ENCODE assay signal across 26 mouse cellular contexts in the genomic region with DNA sequence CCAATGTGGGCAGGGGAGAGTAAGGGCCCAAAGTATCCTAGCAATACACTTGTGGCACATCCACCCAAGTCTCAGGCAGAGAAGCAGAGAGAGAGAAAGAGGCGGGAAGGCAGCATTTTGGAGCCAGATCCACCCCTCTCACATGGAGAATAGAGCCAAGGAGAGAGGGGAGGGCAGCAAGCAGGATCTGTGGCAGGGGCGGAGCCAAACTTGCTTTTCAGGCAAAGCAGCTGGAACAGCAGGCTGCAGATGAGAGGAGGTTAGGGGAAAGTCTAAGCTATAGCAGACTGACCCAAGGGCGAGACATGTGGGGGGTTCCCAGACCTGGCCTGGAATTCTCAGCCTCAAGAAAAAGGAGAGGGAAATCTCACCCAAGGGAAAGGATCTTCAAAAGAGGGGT. TPM values are rescaled to one million over a fixed set of nuclear protein-coding genes. Genes with fewer than 3 reads are reported as not detected.
DNase-seq lines count a peak whose midpoint lies in the region; ATAC-seq and TF ChIP-seq lines count a peak whose summit lies in the region.
"Had no signal": no experiment of that assay in that cellular context is flagged by ENCODE, and none has a peak within 500 bp of the region (broad histone marks: within the 10 kb centered on the region; RNA-seq: fewer than 3 reads in every experiment).

No protein-coding gene starts in this region.

- H3K4me2 ChIP-seq in embryonic facial prominence, embryonic 15.5 days (replicated peaks) = peak overlapping the region; percentile 63
- H3K4me2 ChIP-seq in stomach, postnatal 0 days (replicated peaks; ENCODE audit: low read depth) = no peak overlapping the region
- H3K4me2 ChIP-seq: embryonic facial prominence, embryonic 12.5 days; intestine, embryonic 15.5 days; midbrain, embryonic 12.5 days; neural tube, embryonic 15.5 days had no signal

- H3K4me1 ChIP-seq in embryonic facial prominence, embryonic 15.5 days = peaks cover 30% of the 10 kb centered on the region
- H3K4me1 ChIP-seq in stomach, postnatal 0 days (replicated peaks; ENCODE audit: control insufficient read depth, insufficient read depth) = peaks cover 6% of the 10 kb centered on the region

- peak; percentile 20 for DNase-seq in embryo, embryonic 10 days (ENCODE audit: low spot score)
- DNase-seq in embryo, embryonic 11 days = no peak
- peak; percentile 22 for DNase-seq in urinary bladder, postnatal 25 days (ENCODE audit: low spot score)
- DNase-seq in urinary bladder, postnatal 4 days (ENCODE audit: low spot score in 2 of 2) = no peak
- DNase-seq in stomach, postnatal 0 days (ENCODE audit: low spot score) = peak; percentile 28
- DNase-seq in cerebellum, adult 18-20 months = no peak
- DNase-seq: adrenal gland, postnatal 10 days; cerebellum, adult 8-10 months; gastrocnemius, adult 2 months; heart, postnatal 4 days; right cerebral cortex, adult 18-20 months had no signal

- 60% methylated on average over 3 of the region's 3 CpGs for WGBS in embryonic facial prominence, embryonic 15.5 days
- 59% methylated on average over 3 of the region's 3 CpGs for WGBS in stomach, postnatal 0 days

- H3K27me3 ChIP-seq in embryonic facial prominence, embryonic 15.5 days = no peaks in the 10 kb centered on the region
- no peaks in the 10 kb centered on the region for H3K27me3 ChIP-seq in stomach, postnatal 0 days (ENCODE audit: control insufficient read depth, insufficient read depth, low read length)
- H3K27me3 ChIP-seq: embryonic facial prominence, embryonic 12.5 days; intestine, embryonic 15.5 days; midbrain, embryonic 12.5 days; neural tube, embryonic 15.5 days; Patski; stomach, embryonic 15.5 days had no signal

- ATAC-seq in embryonic facial prominence, embryonic 15.5 days (ENCODE audit: insufficient number of reproducible peaks, low FRiP score, low TSS enrichment, low read depth) = no peak
- no peak for ATAC-seq in stomach, postnatal 0 days (ENCODE audit: low FRiP score, low TSS enrichment)
- no peak for ATAC-seq in activated CD4-positive, CD25-positive, alpha-beta regulatory T cell, adult 4 months
- ATAC-seq: forebrain, embryonic 16.5 days; hindbrain, embryonic 16.5 days; intestine, embryonic 15.5 days; Patski had no signal

- no peak overlapping the region for H3K9ac ChIP-seq in embryonic facial prominence, embryonic 15.5 days
- no peak overlapping the region for H3K9ac ChIP-seq in stomach, postnatal 0 days (ENCODE audit: low read length)
- H3K9ac ChIP-seq: embryonic facial prominence, embryonic 12.5 days; intestine, embryonic 15.5 days; liver, embryonic 14.5 days; midbrain, embryonic 12.5 days; neural tube, embryonic 15.5 days; stomach, embryonic 15.5 days had no signal

- H3K4me3 ChIP-seq in embryonic facial prominence, embryonic 15.5 days (replicated peaks) = no peak overlapping the region
- no peak overlapping the region for H3K4me3 ChIP-seq in stomach, postnatal 0 days (ENCODE audit: low read depth, low read length)
- H3K4me3 ChIP-seq: embryonic facial prominence, embryonic 12.5 days; forebrain, embryonic 10.5 days; gastrocnemius, adult 2 months; intestine, embryonic 15.5 days; layer of hippocampus, adult 2 months; midbrain, embryonic 12.5 days; neural tube, embryonic 15.5 days; stomach, embryonic 15.5 days had no signal

- no peak overlapping the region for H3K27ac ChIP-seq in embryonic facial prominence, embryonic 15.5 days (replicated peaks)
- H3K27ac ChIP-seq in stomach, postnatal 0 days (replicated peaks) = peak overlapping the region; percentile 40; the same call in 1 of the 2 replicates
- H3K27ac ChIP-seq: embryonic facial prominence, embryonic 12.5 days; forebrain, embryonic 10.5 days; gastrocnemius, adult 2 months; heart, embryonic 10.5 days; intestine, embryonic 15.5 days; layer of hippocampus, adult 2 months; liver, embryonic 14.5 days; midbrain, embryonic 12.5 days; neural tube, embryonic 15.5 days; stomach, embryonic 15.5 days had no signal

- no peak for TF ChIP-seq EP300 in stomach, postnatal 0 days (optimal IDR thresholded peaks at IDR 0.05)

- no peaks in the 10 kb centered on the region for H3K9me3 ChIP-seq in embryonic facial prominence, embryonic 15.5 days (replicated peaks)
- no peaks in the 10 kb centered on the region for H3K9me3 ChIP-seq in stomach, postnatal 0 days (ENCODE audit: control insufficient read depth, low read length)
- H3K9me3 ChIP-seq: embryonic facial prominence, embryonic 12.5 days; forebrain, embryonic 10.5 days; G1E; heart, embryonic 10.5 days; intestine, embryonic 15.5 days; midbrain, embryonic 12.5 days; neural tube, embryonic 15.5 days; stomach, embryonic 15.5 days had no signal

- no peaks in the 10 kb centered on the region for H3K36me3 ChIP-seq in embryonic facial prominence, embryonic 15.5 days
- no peaks in the 10 kb centered on the region for H3K36me3 ChIP-seq in stomach, postnatal 0 days (ENCODE audit: control insufficient read depth, insufficient read depth, low read length)
- H3K36me3 ChIP-seq: embryonic facial prominence, embryonic 12.5 days; heart, embryonic 10.5 days; intestine, embryonic 15.5 days; midbrain, embryonic 12.5 days; neural tube, embryonic 15.5 days; stomach, embryonic 15.5 days had no signal

- no peak for TF ChIP-seq CTCF in stomach, postnatal 0 days (IDR thresholded peaks at IDR 0.05; ENCODE audit: low read depth)

RNA-seq across cellular contexts. Expression of a gene that starts 2.3 kb away (rescaled TPM):
- polyA plus RNA-seq in embryonic facial prominence, embryonic 15.5 days (2015; fragmentation: Nextera tagmentation; extraction: Ambion mirVana) = 45.9 and 48.6 TPM in 2 replicates
- 36.5 and 37.5 TPM in 2 replicates for polyA plus RNA-seq in stomach, postnatal 0 days (2015; fragmentation: Nextera tagmentation; extraction: Ambion mirVana)
- 10 to 100 TPM; 38.8 to 57.3 TPM for polyA plus RNA-seq in activated CD4-positive, CD25-positive, alpha-beta regulatory T cell, adult 4 months (2017; shearing (Covaris generic))

Comparison
In these comparisons a context has a peak if more than half of its experiments do, and no peak if none do; other contexts are left out.
1. DNase-seq: peak in embryo, embryonic 10 days (single experiment), urinary bladder, postnatal 25 days (single experiment) and stomach, postnatal 0 days (single experiment); none in embryo, embryonic 11 days (single experiment), urinary bladder, postnatal 4 days (0 of 2) and cerebellum, adult 18-20 months (0 of 2).